Mouse (Mus musculus) liver, embryonic 14.5 days (tissue): ENCODE data around the gene Tsc1.

Experiments used
- CTCF ChIP-seq: IDR thresholded peaks from 2 replicates; pipeline ENCODE4 v1.5.1; 2016; ENCODE audit warnings: antibody characterized with exemption, low read depth, control low read depth
- EP300 ChIP-seq: IDR thresholded peaks from 2 replicates; pipeline ENCODE4 v1.6.1; 2016; ENCODE audit warnings: antibody characterized with exemption, low read depth

DNA sequence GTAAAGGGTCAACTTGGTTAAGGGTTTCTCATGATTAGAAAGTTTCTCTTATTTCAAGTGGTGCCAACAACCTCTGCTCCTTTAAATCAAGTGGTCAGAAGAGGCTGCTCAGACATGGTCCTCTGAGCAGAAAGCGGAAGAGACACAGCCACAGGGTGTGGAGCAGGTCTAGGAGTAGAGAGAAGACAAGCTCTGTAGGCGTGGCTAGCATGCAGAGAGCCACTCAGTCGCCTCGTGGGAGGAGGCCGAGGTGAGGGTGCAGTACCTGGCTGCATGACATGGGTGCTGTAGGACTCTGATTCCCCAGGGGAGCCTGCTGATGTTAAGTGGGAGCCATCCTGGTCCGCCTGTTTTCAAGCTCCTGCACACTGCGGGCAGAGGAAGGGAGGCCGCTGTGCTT is 15.2 kb downstream of the Tsc1 start:
- no peak for TF ChIP-seq EP300
- no peak for TF ChIP-seq CTCF
